Mouse (Mus musculus) hindbrain, embryonic 16.5 days (tissue): ENCODE measurements at regions not wholly inside any gene's neighbourhood (a gene's known extent, or its start where the extent isn't known, plus 50 kb on each side); places are given as distances from the start of the nearest gene placed in this dataset.

ENCODE experiments used
- ATAC-seq: fragments of 200-750 bp; cut with Nextera tagmentation; 2 replicates; pipeline ENCODE4 v1.8.0; 2017; ENCODE audit warnings: moderate TSS enrichment, moderate library complexity
- H3K27ac ChIP-seq: fragments of 300-500 bp; sonication (generic); 2 replicates; pipeline ENCODE4 v1.5.1; 2014; ENCODE audit warnings: low read depth, mild to moderate bottlenecking, control low read depth, low read length, moderate library complexity
- H3K27me3 ChIP-seq: fragments of 300-500 bp; sonication (generic); replicated peaks from 2 replicates; pipeline ENCODE4 v1.6.1; 2014; ENCODE audit warnings: low read length; ENCODE audit not compliant: control insufficient read depth, insufficient read depth
- H3K36me3 ChIP-seq: fragments of 300-500 bp; sonication (generic); 2 replicates; pipeline ENCODE4 v1.6.1; 2014; ENCODE audit warnings: mild to moderate bottlenecking, low read length, moderate library complexity, mixed read lengths; ENCODE audit not compliant: control insufficient read depth, insufficient read depth
- H3K4me1 ChIP-seq: fragments of 300-500 bp; sonication (generic); 2 replicates; pipeline ENCODE4 v1.6.1; 2014; ENCODE audit warnings: low read depth, low read length; ENCODE audit not compliant: control insufficient read depth, insufficient read depth
- H3K4me2 ChIP-seq: fragments of 300-500 bp; sonication (generic); 2 replicates; pipeline ENCODE4 v1.6.1; 2014; ENCODE audit warnings: mild to moderate bottlenecking, low read length, control low read depth, moderate library complexity
- H3K4me3 ChIP-seq: fragments of 300-500 bp; sonication (generic); 2 replicates; pipeline ENCODE4 v1.5.1; 2014; ENCODE audit warnings: mild to moderate bottlenecking, low read length, control low read depth, moderate library complexity
- H3K9ac ChIP-seq: fragments of 300-500 bp; sonication (generic); 2 replicates; pipeline ENCODE4 v1.6.1; 2014; ENCODE audit warnings: low read depth, mild to moderate bottlenecking, control low read depth, low read length, moderate library complexity
- H3K9me3 ChIP-seq: fragments of 300-500 bp; sonication (generic); 2 replicates; pipeline ENCODE4 v1.6.1; 2014; ENCODE audit warnings: mild to moderate bottlenecking, low read length, moderate library complexity; ENCODE audit not compliant: control insufficient read depth
- WGBS: fragments of 180-500 bp; shearing (Covaris S2); extraction: QIAGEN DNeasy Blood & Tissue Kit; methylation state at CpG from one replicate; pipeline ENCODE4 v1.1.7; 2014; 5-methylcytosine and 5-hydroxymethylcytosine counted together

DNA sequence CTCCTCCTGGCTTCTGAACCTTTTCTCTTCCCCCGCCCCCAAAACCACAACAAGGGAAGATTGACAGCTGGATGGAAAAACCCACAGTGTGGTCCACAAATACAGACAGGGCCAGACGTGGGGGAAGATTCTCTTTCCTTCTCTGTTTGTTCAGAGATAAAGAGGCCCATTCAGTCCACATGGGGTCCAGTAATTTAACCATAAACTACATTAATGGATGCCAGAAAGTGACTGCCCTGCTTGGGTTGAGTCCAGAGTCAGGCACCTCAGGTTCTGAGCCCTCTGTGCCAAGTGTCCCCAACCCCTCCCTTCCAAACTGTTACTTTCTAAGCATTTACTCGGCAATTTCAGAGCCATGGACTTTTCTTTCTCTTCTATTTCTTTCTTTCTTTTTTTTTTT is 121.9 kb upstream of the Smyd2 start:
- 37% methylated on average over 3 of the region's 3 CpGs for WGBS

GRCm38 (mm10) chr1:190043156-190043555 is 121.0 kb upstream of the Smyd2 start:
- Histone ChIP-seq H3K9me3 (no peaks in the 10 kb centered on the region), H3K36me3 (no peaks in the 10 kb centered on the region), H3K9ac (no peak overlapping the region), H3K27me3 (no peaks in the 10 kb centered on the region), H3K4me1 (no peaks in the 10 kb centered on the region), H3K4me2 (no peak overlapping the region), H3K4me3 (no peak overlapping the region), H3K27ac (no peak overlapping the region)
- 85% methylated on average over 10 of the region's 10 CpGs for WGBS
- no peak for ATAC-seq

More for the DNA sequence above, 121.9 kb upstream of the Smyd2 start:
- ATAC-seq = no peak
- Histone ChIP-seq H3K9ac (no peak overlapping the region), H3K4me2 (no peak overlapping the region), H3K27ac (no peak overlapping the region), H3K36me3 (no peaks in the 10 kb centered on the region), H3K4me3 (no peak overlapping the region), H3K9me3 (no peaks in the 10 kb centered on the region), H3K4me1 (no peaks in the 10 kb centered on the region), H3K27me3 (no peaks in the 10 kb centered on the region)

GRCm38 (mm10) chr1:190042197-190042596 is 120.0 kb upstream of the Smyd2 start:
- no peak for ATAC-seq
- H3K9me3 ChIP-seq = no peaks in the 10 kb centered on the region
- H3K4me3 ChIP-seq = no peak overlapping the region
- no peak overlapping the region for H3K9ac ChIP-seq
- no peaks in the 10 kb centered on the region for H3K36me3 ChIP-seq
- no peaks in the 10 kb centered on the region for H3K27me3 ChIP-seq
- H3K27ac ChIP-seq = no peak overlapping the region
- no peaks in the 10 kb centered on the region for H3K4me1 ChIP-seq
- 76% methylated on average over 4 of the region's 4 CpGs for WGBS
- no peak overlapping the region for H3K4me2 ChIP-seq

DNA sequence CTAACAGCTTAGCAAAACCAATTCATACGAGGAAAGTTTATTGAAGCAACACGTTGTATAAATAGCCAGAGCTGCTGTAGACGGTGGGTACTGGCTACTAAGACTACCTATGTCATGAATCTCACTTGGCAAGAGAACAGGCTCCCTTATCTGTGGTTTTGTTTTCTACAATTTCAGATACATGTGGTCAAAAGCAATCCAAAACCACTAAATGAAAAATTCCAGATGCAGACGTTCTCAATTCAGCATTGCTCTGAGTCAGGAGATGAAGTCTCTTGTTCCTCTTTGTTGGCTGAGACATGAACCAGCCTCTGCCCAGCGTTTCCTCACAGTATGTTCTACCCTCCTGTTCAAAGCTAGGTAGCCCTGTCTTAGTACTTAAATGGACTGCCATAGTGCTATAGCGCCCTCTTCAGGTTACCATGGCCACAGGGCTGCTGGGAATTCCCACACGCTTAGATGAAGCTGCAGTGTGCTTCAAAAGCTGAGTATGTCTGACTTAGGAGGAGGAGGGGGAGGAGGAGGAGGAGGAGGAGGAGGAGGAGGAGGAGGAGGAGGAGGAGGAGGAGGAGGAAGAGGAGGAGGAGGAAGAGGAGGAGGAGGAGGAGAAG is 119.0 kb upstream of the Smyd2 start:
- no peaks in the 10 kb centered on the region for H3K9me3 ChIP-seq
- no peaks in the 10 kb centered on the region for H3K36me3 ChIP-seq
- H3K4me2 ChIP-seq = no peak overlapping the region
- ATAC-seq = no peak
- no peaks in the 10 kb centered on the region for H3K4me1 ChIP-seq
- no peaks in the 10 kb centered on the region for H3K27me3 ChIP-seq
- no peak overlapping the region for H3K27ac ChIP-seq
- H3K4me3 ChIP-seq = no peak overlapping the region
- WGBS = 70% methylated on average over 7 of the region's 7 CpGs
- H3K9ac ChIP-seq = no peak overlapping the region

DNA sequence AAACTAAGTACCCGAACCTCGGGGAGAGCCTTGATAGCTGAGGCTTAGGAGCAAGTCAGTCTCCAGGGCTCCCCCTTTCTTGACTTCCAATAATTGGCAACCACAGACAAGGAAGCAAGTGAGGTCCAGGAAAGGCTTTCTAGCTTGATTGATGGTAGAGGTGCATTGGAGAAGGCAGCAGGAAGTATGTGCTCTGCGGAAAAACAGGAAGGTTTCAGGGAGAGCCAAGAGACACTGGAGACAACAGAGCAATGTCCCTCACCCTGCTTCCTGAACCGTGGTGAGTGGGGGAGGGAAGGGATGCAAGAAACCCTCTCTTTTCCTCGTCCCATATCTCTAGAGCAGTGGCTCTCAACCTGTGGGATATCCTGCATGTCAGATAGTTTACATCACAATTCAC is 115.9 kb upstream of the Smyd2 start:
- H3K4me2 ChIP-seq = no peak overlapping the region
- no peak overlapping the region for H3K9ac ChIP-seq
- no peaks in the 10 kb centered on the region for H3K27me3 ChIP-seq
- H3K27ac ChIP-seq = no peak overlapping the region
- H3K4me1 ChIP-seq = no peaks in the 10 kb centered on the region; the same call in 1 of the 2 replicates
- no peak overlapping the region for H3K4me3 ChIP-seq
- no peaks in the 10 kb centered on the region for H3K36me3 ChIP-seq
- ATAC-seq = no peak
- no peaks in the 10 kb centered on the region for H3K9me3 ChIP-seq
- WGBS = 48% methylated on average over 5 of the region's 5 CpGs

- no peak overlapping the region for H3K27ac ChIP-seq
- no peak for ATAC-seq
- no peak overlapping the region for H3K4me3 ChIP-seq
- H3K27me3 ChIP-seq = no peaks in the 10 kb centered on the region
- H3K36me3 ChIP-seq = no peaks in the 10 kb centered on the region
- H3K9me3 ChIP-seq = no peaks in the 10 kb centered on the region
- H3K9ac ChIP-seq = no peak overlapping the region
- WGBS = 76% methylated on average over 6 of the region's 6 CpGs
- no peak overlapping the region for H3K4me2 ChIP-seq
- no peaks in the 10 kb centered on the region; the same call in 1 of the 2 replicates for H3K4me1 ChIP-seq
Measured at GRCm38 (mm10) chr1:190036726-190037125, 114.6 kb upstream of the Smyd2 start.

DNA sequence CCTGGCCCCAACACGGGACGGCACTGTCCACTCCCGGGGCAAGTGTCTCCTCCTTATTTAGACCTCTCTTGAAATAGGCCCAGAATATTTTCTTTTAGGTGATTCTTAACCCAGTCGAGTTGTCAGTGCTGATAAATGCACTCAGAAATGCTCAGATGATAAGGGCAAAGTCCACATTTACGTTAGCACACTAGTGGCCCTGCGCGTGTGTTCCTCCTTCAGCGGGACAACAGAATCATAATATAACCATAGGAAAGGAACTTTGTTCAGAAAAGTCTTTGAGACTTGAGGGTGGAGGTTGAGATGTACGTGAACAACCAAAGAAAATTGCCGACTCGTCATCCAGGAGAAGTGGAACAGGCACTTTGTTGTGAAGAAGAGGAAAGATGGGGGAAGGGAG is 113.8 kb upstream of the Smyd2 start:
- H3K9ac ChIP-seq = no peak overlapping the region
- no peaks in the 10 kb centered on the region for H3K9me3 ChIP-seq
- no peak overlapping the region for H3K4me3 ChIP-seq
- H3K27me3 ChIP-seq = no peaks in the 10 kb centered on the region
- H3K27ac ChIP-seq = no peak overlapping the region
- no peak for ATAC-seq
- H3K36me3 ChIP-seq = no peaks in the 10 kb centered on the region
- H3K4me2 ChIP-seq = no peak overlapping the region
- WGBS = 94% methylated on average over 11 of the region's 11 CpGs
- H3K4me1 ChIP-seq = no peaks in the 10 kb centered on the region; the same call in 1 of the 2 replicates

- no peaks in the 10 kb centered on the region for H3K9me3 ChIP-seq
- 25% methylated on average over 5 of the region's 5 CpGs for WGBS
- no peak overlapping the region for H3K27ac ChIP-seq
- no peaks in the 10 kb centered on the region; the same call in 1 of the 2 replicates for H3K4me1 ChIP-seq
- H3K9ac ChIP-seq = no peak overlapping the region
- no peaks in the 10 kb centered on the region for H3K27me3 ChIP-seq
- no peak for ATAC-seq
- no peak overlapping the region for H3K4me3 ChIP-seq
- H3K4me2 ChIP-seq = no peak overlapping the region
- no peaks in the 10 kb centered on the region for H3K36me3 ChIP-seq
Measured at GRCm38 (mm10) chr1:190034091-190034490, 111.9 kb upstream of the Smyd2 start.

DNA sequence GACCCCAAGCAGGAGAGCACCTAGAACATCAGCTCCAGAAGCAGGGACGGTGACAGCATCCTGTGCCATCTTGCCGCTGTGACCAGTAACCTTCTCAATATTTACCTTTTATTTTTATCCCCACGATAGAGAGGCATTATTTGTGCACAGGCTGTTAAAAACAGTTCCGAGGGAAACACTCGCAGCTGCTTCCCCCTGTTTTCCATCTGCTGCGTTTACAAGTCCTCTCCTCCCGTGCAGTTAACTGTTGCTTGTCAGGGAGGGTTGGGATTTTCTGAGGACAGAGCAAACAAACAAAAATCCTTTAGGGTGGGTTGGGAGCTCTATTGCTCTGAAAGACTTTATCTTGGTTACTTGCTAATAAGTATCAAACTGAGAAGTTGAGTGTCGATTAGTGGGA is 105.4 kb upstream of the Smyd2 start:
- WGBS = 40% methylated on average over 8 of the region's 8 CpGs
- H3K9me3 ChIP-seq = no peaks in the 10 kb centered on the region
- no peak overlapping the region for H3K9ac ChIP-seq
- no peaks in the 10 kb centered on the region for H3K36me3 ChIP-seq
- H3K4me3 ChIP-seq = no peak overlapping the region
- ATAC-seq = no peak
- no peaks in the 10 kb centered on the region for H3K4me1 ChIP-seq
- H3K27me3 ChIP-seq = no peaks in the 10 kb centered on the region
- no peak overlapping the region for H3K27ac ChIP-seq
- no peak overlapping the region for H3K4me2 ChIP-seq

- no peaks in the 10 kb centered on the region for H3K27me3 ChIP-seq
- 78% methylated on average over 6 of the region's 6 CpGs for WGBS
- ATAC-seq = no peak
Measured at GRCm38 (mm10) chr1:190009466-190009865, 87.3 kb upstream of the Smyd2 start.

More at GRCm38 (mm10) chr1:190009466-190009865, 87.3 kb upstream of the Smyd2 start:
- no peaks in the 10 kb centered on the region for H3K9me3 ChIP-seq
- no peaks in the 10 kb centered on the region for H3K36me3 ChIP-seq
- no peak overlapping the region for H3K9ac ChIP-seq
- H3K4me1 ChIP-seq = no peaks in the 10 kb centered on the region
- H3K4me3 ChIP-seq = no peak overlapping the region
- H3K4me2 ChIP-seq = no peak overlapping the region
- no peak overlapping the region for H3K27ac ChIP-seq
